Mouse (Mus musculus): ENCODE measurements around the gene Ccdc186.
"Not testable (repeated sequence)": the region's sequence is repeated elsewhere in the genome, so short reads cannot be mapped to it uniquely, and the experiment has no call there.

Ccdc186 gene

DNA sequence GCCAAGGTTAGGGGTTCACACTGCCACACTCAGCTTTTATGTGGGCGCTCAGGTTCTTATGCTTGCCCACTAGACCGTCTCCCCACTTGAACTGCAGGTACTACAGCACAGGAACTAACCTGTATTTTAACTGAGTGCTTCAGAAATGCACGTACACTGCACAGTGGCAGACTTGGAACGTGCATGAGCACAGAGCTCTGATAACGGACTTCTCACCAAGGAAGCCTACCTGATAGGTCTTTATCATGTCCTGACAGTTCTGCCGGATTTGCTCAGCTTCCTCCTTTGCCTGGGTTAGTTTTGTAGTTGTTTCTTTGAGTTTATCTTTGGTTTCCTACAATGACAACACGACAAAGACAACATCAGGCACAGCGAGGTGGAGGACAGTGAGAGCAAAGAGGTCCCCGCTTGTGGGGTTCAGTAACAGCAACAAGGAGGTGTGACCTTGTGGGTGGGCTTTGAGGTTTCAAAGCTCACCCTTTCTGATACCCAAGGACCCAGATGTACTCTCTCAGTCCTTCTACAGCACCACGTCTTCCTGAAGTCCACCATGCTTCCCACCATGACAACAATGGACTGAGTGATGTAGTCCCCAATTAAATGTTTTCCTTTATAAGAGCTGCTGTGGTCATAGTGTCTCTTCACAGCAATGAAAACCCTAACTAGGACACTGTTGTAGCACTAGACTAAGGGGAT lies 20.2 kb downstream of the Ccdc186 start:
- in situ Hi-C loops (cut with MboI, MseI) = no loop called here

DNA sequence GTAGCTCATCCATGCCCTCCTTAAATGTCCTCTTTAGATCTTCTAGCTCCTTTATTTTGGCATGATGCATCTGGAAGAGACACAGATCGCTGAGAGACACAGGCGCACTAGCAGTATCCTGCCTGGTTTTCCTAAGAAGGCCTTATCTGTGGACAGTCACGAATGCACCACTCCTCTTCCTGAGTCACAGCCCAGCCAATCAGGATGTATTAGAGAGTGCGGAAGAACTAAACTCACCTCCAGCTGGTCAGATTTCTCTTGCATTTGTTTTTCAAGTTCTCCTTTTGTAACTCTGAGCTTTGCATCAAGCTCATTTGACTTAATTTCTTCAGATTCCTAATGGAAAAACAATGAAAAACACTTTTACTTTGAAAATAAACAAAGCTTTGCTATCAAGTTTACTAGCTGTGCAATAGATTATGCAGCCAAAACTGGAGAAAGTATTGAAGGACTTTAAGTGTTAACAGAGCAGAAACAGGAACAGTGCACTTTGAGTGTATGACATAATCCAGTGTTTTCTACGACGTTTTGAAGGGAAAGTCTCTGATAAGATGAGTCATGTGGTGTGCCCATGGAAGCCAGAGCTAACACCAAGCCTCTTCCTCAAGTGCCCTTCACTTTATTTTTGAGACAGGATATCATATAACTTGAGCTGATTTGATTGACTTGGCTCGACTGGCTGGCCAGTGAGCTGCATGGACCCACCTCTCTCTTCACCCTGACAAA lies 20.9 kb downstream of the Ccdc186 start:
- in situ Hi-C loops (cut with MboI, MseI) = no loop called here

DNA sequence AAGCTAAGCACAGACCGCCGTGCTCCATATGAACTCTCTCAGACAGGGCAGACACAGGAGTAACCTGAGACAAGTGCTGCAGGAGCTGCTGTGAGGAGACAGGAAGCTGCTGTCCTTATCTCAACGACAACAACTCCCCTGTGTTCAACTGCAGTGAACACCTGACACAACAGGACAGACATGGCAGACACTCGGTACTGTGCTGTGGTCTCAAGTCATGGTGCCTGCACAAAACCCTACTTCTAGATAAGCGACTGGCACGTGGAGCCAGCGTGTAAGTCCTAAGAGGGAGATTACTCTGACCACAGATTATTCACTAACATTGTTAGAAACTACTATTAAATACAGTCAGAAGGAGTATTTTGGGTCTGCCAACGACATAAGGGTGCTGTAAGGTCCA lies 21.8 kb downstream of the Ccdc186 start:
- in situ Hi-C loops (cut with MboI, MseI) = no loop called here

DNA sequence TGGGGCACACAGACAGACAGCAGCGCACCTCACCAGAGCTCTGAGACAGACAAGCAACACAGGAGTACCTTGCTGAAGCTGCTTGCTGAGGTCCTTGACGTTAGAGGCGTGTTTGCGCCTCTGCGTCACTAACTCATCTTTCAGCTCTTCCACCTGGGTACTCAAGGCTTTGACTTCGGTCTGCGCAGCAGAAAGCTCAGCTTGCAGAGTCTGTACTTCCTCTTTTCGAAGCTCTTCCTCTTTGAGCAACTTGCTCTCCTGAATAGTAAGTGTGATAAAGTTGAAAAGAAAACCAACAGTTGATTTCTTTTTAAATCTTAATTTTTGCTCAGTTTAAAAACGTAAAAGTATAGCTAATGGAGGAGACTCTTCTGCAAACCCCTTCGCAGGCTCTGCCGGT lies 24.6 kb downstream of the Ccdc186 start:
- in situ Hi-C loops (cut with MboI, MseI) = no loop called here

DNA sequence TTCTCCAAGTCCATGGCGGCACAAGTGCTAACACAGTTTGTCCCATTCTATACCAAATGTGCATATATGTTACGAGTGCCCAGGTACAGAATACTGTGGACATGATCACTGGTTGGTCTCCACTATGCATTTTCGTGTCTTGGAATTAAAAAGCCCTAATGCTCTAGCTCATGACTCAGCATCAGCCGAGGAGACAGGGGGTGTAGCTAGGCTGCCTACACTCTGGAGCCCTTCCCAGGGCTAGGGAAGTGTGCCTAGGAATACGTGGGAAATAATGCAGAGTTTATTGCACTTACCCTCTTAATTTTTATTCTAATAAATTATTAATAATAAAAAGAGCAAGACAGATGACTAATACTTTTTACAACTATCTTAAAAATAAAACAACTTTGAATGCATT lies 33.0 kb downstream of the Ccdc186 start:
- in situ Hi-C loops (cut with MboI, MseI) = no loop called here

DNA sequence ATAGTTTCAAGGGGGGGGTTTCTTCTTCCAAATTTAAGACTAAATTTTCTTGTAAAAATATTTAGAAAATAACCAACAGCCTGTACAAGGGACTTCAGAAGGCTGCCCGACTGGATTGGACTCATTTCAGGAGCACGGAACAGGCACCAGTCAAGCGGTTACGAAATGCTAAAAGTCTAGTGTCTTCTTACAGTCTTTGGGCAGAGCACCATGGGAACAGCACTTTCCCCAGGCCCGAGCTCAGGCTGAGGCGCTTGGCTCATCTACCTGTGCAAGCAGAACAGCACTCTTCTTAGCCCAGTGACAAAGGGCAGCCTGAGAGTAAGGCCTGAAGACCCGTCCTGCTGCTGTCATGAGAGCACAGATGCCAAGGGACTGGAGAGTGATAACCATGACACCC lies 34.1 kb downstream of the Ccdc186 start:
- in situ Hi-C loops (cut with MboI, MseI) = no loop called here

DNA sequence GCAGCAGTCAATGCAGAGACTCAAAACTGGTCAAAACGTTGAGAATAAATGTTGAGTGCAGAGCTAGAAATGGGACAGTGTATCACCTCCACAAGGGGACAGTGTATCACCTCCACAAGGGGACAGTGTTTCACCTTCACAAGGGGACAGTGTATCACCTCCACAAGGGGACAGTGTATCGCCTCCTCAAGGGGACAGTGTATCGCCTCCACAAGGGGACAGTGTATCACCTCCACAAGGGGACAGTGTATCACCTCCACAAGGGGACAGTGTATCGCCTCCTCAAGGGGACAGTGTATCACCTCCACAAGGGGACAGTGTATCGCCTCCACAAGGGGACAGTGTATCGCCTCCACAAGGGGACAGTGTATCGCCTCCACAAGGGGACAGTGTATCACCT lies 43.5 kb downstream of the Ccdc186 start:
- in situ Hi-C loops (cut with MboI, MseI) = not testable (repeated sequence)

DNA sequence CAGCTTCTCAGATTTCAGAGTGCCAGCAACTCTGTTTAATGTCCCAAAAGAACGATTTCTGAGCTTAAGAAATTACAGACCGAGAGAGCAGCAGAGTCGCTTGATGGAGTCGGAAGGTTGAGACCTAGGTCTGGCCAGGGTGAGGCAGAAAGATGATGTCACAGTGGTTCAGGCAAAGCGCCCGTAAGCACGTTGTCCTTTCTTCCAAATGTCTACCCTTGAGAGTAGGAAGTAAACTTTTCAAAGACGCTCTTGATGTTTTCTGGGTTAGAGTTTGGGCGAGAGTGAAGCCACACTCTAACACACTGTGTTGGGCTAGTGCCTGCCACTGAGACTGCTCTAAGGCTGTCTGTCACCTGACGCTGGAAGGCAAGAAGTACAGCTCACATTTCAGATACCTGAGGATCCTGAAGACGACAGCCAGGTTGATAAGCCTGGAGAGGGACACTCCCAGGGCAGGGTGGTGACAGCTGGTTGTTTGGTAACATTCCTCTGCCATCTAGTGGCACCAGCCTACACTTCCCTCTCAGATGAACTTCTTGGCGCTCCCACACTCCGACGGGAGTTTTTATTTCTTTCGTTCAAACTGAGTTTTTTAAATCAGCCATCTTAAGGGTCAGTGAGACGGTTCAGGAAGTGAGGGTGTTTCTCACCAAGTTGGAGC lies 45.1 kb downstream of the Ccdc186 start:
- in situ Hi-C loops (cut with MboI, MseI) = no loop called here

DNA sequence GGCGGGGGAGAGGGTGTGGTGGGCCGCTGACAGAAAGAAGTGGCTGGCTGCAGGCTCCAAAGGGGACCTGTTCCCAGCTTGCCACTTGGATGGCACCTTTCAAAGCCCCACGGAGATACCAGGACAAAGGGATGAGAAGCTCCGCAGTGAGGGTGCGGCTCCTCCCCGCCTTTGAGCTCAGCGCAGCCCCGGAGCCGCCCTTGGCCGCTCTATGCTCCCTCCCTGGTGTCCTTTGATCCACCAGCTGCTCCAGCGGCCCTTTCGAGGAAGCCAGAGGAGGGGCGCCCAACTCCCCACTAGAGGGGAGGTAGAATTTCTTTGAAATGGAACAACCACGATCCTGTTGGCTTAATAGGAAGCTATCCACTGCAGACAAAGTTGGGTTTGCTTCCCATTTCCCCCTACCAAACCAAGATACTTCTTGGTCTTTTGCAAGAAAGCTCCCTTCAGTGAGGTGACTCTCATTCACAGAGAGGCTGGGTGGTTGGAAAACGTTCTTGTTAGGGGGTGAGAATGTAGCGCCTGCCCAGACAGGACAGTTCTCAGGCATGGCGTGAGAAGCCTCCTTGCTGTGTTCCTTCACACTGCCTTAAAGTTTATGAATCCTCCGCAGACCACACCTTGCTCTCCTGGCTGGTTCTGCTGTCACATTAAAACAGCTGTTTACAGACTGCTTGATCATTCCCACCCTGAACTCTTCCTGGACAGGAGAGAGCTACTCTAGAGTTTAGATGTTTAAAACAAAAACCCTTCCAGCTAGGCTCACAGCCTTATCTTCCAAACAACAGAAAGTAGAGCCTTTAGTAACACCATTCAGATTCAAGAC lies 45.9 kb downstream of the Ccdc186 start:
- in situ Hi-C loops (cut with MboI, MseI) = no loop called here

DNA sequence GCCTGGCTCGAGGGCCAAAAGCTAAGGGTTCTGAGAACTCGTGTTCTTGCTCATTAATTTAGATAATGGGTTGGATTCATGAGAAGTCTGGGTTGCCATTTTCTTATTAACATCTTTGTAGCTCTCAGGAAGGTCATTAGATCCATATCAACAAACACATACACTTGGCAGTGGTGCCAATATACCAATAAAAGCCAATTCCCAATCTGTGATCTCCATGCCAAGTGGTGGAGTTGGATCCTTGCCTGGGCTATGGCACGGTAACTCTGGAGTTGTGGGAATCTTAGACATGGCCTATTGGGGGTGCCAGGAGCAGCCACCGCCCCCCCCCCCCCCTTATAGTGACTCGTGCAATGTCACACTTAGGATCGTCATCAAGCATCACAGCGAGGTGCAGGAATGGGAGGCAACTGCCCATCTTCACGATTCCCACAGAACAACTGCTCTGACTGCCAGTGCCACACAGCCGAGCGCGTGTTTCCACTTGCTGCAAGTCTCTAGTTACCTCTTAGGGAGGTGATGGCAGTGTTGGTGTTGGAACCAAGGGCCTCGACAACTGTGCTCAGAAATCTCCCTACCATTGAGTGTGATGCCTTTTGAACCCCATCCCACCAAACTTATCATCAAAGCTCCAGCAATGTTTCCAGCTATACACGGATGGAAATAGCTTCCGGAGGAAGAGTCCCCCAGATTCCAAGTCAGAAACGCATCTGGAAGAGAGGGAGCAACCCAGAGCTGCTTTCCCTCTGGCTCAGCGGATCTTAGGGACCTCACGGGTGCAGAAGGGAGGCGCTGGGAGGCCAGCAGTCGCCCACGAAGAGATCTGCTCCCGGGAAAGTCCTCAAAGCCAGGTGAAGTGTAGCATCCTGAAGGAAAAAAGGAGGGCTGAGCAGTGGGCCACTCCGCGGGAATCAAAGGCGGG lies 46.8 kb downstream of the Ccdc186 start:
- in situ Hi-C loops (cut with MboI, MseI) = no loop called here

DNA sequence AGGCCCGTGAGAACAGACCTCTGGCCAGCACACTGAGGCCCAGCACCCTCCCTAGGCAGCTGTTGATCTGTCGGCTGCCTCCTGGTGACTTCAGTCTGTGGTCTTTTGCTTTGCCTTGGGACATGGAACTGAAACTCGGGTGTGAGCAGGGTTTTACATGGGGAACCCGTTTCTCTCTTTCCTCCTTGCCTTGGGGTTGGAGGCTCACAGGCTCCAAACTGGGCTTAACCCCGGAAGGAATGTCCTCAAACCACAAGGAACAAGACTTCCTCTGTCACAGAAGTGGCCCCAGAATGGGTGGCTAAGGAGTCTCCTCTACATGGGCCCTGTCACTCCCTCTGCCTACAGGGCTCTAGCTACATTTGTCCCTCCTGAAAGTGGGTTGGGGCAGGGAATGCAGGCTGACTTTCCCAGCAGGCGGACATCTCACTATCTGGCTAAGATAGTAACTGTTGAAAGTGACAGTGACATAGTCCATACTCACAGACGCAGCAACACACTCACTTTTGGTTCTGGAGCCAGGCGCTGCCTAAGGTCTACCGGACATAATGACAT lies 47.5 kb downstream of the Ccdc186 start:
- in situ Hi-C loops (cut with MboI, MseI) = no loop called here

DNA sequence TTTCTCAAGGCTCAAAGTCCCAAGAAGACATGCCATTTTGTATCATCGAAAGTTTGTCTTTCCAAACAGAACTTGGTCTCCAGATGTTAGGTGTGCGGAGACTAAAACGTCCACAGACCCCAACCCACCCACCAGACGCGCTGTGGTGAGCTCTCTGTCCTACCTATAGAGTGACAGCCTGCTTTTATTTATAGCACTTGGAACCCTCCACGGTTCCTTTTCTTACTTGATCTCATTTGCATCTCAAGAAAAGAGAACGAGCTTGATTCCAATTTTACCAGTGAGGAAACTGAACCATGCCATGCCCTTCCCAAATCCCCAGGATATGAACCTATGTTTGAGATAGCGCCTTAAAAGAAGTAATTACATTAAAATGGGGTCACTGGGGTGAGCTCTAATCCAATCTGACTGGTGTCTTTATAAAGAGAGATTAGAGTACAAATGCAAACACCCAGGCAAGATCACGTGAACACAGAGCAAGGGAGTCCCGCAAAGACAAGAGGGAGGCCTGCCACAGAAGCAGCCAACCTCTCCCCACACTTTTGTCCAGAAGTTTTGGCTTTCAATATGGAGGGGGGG lies 48.5 kb downstream of the Ccdc186 start:
- in situ Hi-C loops (cut with MboI, MseI) = no loop called here

DNA sequence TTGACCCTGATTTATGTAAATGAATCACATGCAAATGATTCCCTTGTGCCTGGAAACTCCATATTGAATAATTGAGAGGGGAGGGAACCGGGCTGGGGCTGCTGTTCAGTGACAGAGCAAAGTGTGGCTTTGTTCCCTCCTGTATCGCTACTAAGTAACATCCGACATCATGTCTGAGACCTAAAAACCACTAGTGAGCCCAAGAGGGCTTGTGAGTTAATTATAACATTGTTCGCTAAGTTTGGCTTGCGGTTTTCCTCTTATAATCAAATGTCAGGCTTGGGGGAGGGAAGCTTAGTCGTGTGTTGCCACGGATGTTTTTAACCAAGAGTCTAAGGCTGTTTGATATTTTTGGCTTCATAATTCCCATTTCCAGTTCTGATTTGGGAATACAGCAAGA lies 49.8 kb downstream of the Ccdc186 start:
- in situ Hi-C loops (cut with MboI, MseI) = no loop called here

DNA sequence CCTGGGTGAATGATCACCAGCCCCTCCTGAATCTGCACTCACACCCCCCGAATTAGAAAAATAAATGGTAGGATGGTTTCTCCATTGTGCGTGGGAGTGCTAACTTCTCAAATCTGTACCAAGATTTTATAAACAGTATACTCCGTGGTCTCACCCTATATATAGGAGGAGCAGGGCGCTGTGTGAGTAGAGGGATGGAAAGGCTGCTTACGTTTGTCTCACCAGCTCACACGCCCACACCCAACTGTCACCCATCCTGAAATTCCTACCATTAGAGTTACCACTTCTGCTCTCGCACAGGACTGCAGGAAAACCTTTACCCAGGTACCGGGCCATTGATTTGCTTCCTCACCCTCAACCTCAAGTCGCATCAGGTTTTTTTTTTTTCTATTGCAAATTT lies 53.0 kb downstream of the Ccdc186 start:
- in situ Hi-C loops (cut with MboI, MseI) = no loop called here

DNA sequence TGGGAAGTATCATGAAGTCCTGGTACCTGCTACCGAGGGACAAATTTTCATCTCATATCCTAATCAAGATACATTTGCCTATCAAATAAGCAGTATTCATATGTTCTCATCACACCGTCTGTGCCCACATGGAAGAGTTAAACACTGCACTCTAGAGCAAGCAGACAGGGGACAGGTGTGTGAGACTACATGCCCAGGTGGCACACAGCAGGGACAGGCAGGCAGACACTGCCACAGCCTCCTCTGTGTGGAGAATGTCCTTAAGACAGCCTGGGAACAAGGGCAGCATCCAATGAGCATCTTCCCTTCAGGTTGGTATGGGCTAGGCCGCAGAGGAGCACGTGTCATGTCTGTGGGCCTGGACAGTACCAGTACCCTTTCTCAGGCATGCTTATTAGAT lies 59.3 kb downstream of the Ccdc186 start:
- in situ Hi-C loops (cut with MboI, MseI) = no loop called here

DNA sequence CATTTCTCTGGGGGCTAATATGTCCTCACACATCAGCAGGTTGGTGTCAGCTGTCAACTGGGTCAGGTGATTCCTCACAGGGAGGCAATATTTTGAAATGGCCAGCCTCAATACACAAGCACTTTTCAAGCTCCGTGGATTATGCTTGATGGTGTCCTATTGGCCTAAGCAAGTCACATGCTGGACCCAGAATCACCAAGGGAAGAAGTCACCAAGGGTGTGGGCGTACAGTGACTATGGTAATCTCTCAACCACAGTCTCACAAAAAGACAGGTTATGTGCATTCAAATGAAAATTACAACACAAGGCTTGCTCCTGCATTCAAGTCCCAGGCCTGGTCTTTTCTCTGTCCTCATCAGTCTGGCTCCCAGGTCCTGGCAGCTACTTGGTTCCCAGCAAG lies 60.3 kb downstream of the Ccdc186 start:
- in situ Hi-C loops (cut with MboI, MseI) = no loop called here

DNA sequence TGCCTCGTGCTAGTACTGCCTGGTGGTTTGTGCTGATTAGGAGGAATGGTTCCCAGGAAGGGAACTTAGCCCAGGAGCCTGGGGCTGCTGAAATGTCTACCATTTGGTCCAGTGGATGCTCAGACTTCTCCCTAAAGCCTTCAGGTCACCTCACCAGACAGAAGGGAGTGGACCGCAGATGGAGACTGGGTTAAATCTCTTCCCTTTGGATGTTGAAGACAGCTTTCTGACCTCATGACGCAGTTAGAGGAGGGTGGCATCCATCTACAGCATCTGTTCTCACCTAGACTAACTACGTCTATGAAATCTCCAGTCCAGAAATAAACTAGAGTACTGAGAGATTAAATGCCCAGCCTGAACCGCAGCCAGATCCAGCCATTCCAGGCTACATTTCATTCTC lies 60.9 kb downstream of the Ccdc186 start:
- in situ Hi-C loops (cut with MboI, MseI) = no loop called here

DNA sequence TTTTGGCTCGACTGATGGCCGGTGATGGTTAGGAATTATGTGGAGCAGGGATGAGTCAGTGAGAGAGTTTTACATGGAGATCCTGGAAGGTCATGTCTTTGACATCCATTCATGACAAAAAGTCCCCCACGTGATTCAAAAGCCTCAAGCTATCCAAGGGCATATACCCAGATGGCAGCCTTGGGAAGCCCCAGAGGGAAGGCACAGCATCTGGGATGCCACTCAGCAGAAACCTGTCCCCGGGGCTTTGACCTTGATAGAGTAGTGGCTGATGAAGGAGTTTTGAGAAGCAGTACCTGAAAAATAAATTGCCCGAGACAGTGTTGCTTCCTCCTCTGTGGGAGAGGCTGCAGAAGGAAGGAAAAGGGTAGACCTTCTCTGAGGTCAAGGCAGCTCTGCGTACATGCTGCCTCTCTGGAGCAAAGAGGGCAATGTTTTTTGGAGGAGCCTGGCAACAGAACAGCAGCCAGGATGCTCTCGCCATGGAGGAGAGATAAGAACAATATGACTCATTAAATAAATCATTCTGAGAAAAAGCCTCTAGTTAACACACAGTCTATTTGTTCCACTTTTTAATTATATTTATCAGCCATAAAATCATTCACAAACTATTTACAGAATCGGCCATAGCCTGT lies 61.6 kb downstream of the Ccdc186 start:
- in situ Hi-C loops (cut with MboI, MseI) = no loop called here

DNA sequence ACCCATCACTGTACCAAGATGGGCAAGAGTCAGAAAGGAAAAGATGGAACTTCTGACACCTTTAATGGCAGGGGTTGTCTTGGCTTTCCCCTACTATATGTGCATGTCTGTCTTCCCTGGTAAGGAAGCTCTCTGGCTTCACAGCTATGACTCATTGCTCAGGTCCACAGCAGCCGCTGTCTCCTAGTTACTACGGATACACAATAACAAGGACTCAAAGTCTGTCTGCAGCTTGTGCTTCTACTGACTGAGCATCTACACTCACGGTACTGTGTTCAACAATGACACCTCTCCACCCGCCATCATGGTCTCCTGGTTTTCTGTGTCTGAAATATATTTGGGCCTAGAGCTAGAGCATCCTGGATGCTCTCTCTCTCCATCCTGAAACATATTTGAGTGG lies 62.2 kb downstream of the Ccdc186 start:
- in situ Hi-C loops (cut with MboI, MseI) = no loop called here

DNA sequence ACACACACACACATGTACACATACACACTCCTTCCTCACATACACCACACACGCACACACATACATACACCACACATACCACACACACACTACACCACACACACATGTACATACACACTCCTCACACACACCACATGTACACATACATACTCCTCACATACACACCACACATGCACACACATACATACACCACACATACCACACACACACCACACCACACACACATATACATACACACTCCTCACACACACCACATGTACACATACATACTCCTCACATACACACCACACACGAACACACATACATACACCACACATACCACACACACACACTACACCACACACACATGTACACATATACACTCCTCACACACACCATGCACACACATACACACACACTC lies 63.7 kb downstream of the Ccdc186 start:
- in situ Hi-C loops (cut with MboI, MseI) = no loop called here

Measured in T-helper 2 cell (primary cell).